Mouse (Mus musculus) brain, embryonic 14.5 days (tissue): Measurements from ENCODE around the gene Btn2a2. TPM values are rescaled to one million over a fixed set of nuclear protein-coding genes. Genes with fewer than 3 reads are reported as not detected.

Source experiments
- DNase-seq: peaks from one replicate; pipeline ENCODE4 v3.0.0-alpha.2; 2011; ENCODE audit warnings: low read depth
- CTCF ChIP-seq: fragments of 200-500 bp; IDR thresholded peaks from 2 replicates; pipeline ENCODE4 v1.5.1; 2012; ENCODE audit warnings: inconsistent platforms, mild to moderate bottlenecking, moderate library complexity, borderline replicate concordance; ENCODE audit not compliant: insufficient read depth, insufficient read length; ENCODE audit errors: extremely low read depth
- POLR2A ChIP-seq: fragments of 200-500 bp; IDR thresholded peaks from 2 replicates; pipeline ENCODE4 v1.6.1; 2012; ENCODE audit warnings: mild to moderate bottlenecking, inconsistent platforms, borderline replicate concordance; ENCODE audit not compliant: poor library complexity, insufficient read depth, insufficient read length, severe bottlenecking; ENCODE audit errors: extremely low read depth
- polyA plus RNA-seq: library from polyadenylated mRNA; depleted of rRNA; stranded (reverse); fragments of >200 nt; gene quantifications from 2 replicates; pipeline ENCODE4 v1.2.3, GENCODE M21; 2012; rRNA removed

Btn2a2 gene
- polyA plus RNA-seq, 1 experiment = 0.11 TPM

DNA sequence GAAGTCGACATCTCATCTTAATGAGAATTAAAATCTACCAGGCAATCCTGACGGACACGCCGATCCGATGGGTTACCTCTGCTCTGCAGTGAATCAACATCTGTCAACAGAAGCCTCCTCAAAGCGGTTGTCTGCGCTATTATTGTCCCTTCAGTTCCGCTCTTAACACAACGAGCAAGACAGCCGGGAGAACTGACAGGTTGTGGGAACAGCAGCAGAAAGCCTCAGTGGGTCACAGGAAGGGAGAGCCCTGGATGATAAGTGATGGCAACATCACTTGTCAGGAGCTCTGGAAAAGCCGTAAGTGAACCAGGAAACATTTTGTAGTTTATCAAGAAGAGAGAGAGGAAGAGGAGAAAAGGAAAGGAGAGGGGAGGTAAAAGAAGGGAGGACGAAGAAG is 53.0 kb downstream of the Btn2a2 start:
- TF ChIP-seq CTCF (no peak), POLR2A (no peak)
- DNase-seq = peak; percentile 34

DNA sequence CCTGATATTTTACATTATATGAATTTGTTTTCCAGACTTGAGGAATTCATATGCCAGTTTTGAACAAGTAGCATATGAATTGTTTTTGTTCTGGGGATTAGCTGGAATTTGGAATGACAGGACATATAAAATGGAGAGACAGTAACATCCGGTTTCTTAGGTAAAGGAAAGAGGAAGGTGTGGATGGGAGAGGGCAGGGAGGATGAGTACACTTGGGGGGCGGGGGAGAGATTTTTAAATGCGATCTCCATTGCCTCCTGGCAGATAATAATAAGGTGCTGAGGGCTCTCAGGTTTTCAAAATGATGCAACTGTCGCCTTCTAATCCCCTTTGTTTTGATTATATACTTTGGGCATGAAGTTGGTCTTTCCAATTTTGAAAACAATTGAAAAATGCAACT is 53.4 kb downstream of the Btn2a2 start:
- TF ChIP-seq CTCF (no peak), POLR2A (no peak)
- no peak for DNase-seq

GRCm38 (mm10) chr13:23434426-23434825 is 54.2 kb downstream of the Btn2a2 start:
- no peak for DNase-seq
- TF ChIP-seq CTCF (no peak), POLR2A (no peak)

GRCm38 (mm10) chr13:23433801-23434200 is 54.9 kb downstream of the Btn2a2 start:
- TF ChIP-seq POLR2A = no peak
- TF ChIP-seq CTCF = no peak

GRCm38 (mm10) chr13:23433206-23433605 is 55.5 kb downstream of the Btn2a2 start:
- DNase-seq = no peak
- no peak for TF ChIP-seq POLR2A
- no peak for TF ChIP-seq CTCF

More at GRCm38 (mm10) chr13:23433801-23434200, 54.9 kb downstream of the Btn2a2 start:
- no peak for DNase-seq

DNA sequence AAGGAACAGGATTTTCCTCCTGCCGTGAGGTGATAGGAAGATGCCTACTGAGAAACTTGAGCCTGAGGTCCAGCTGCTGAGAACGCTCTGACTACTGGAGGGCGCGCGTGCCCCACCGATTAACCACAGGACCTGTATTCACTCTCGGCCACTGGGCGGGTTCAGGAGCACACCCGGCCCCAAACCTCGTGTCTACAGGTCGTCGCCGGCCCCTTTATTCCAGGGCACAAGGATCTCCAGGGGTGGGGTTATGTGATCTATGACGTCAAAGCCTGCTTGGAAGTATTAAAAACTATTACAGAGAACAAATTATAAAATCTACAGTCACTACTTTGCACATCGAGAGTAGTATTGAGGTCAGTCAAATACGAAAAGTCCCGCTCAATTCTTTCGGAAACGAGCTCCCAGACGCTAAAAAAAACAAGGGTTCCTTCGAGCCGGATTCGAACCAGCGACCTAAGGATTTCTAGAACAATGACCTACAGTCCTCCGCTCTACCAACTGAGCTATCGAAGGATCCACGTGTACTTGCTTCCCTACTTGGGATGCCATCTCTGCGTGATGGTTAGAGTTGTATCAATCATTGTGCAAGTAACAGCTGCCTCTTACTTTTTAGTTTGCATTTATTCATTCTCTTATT is 56.0 kb downstream of the Btn2a2 start:
- DNase-seq = peak; percentile 97
- TF ChIP-seq CTCF = peak; percentile 70
- TF ChIP-seq POLR2A = no peak

GRCm38 (mm10) chr13:23431351-23431771 is 57.3 kb downstream of the Btn2a2 start:
- TF ChIP-seq CTCF (no peak), POLR2A (no peak)
- peak; percentile 94 for DNase-seq

GRCm38 (mm10) chr13:23430734-23431133 is 57.9 kb downstream of the Btn2a2 start:
- TF ChIP-seq POLR2A (peak; percentile 41; the same call in 1 of the 2 replicates), CTCF (peak; percentile 47; the same call in 1 of the 2 replicates)
- DNase-seq = peak; percentile 93

DNA sequence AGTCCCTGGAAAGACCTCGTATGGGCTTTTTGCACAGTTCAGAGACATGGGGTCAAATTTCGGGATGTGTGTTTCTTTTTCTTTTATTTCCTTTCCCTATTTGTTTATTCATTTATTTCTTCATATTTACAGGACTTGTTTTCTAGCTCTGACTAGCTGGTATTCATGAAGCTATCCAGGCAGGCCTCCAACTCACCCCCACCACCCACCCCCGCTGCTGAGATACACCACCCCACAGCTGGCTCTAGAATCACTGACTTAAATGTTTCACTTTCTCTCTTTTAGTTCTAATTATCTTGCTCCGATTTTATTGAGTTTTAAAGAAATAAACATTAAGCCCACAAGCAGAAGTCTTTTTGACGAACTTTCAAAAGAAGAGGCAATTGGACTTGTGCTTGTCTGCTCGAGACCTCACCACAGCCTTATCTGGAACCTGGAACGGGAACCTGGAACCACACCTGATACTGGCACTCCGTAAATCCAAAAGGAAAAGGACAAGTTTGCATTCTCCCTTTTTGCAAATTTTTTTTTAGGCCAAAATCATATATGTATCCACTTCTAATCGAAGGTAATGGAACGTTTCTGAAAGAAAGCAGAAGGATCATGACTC is 58.8 kb downstream of the Btn2a2 start:
- TF ChIP-seq POLR2A (no peak), CTCF (no peak)
- DNase-seq = peak; percentile 37

DNA sequence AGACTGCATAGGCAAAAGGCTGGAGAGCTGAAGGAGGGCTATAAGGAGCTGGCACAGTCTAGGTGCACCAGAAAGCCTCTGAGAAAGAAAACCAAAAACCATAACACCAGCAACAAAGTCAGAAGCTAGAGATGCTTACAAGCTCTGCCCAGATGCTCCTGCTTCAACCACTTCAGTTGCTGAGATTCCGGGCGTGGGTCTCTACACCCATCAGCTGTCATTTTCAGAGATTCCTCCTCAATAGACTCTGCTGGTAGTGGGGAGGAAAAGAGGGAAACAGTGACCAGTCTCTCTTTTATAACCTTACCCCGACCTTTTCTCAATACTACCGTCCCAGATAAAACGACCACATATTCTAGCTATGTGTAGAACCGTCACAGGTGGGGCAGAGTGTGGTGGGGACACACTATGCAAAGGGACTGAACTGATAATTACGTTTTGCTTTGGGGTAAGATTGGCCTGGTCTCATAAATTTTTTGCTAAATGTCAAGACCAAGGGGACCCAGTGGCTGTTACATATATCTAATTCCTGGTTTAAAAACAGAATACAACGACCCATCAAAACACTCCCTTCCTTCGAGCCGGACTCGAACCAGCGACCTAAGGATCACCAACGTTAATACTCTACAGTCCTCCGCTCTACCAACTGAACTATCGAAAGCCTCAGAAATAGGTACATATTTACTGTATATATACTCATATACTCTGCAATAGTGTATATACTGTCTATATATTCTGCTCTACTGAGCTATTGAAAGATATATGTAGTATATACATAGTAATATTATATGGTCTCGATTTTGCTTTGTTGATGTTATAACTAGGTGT is 60.3 kb downstream of the Btn2a2 start:
- TF ChIP-seq POLR2A = no peak
- TF ChIP-seq CTCF = no peak

More for the DNA sequence above, 60.3 kb downstream of the Btn2a2 start:
- DNase-seq = no peak

Other genes starting within 250 kb of the Btn2a2 start
- gene Vmn1r223, start 241.7 kb downstream of the Btn2a2 start, polyA plus RNA-seq = not detected in 2 replicates
- gene Zfp322a, start 119.6 kb downstream of the Btn2a2 start, polyA plus RNA-seq = 21.2 and 22.4 TPM in 2 replicates
- 7.2 and 8.3 TPM in 2 replicates for gene Abt1, start 65.0 kb downstream of the Btn2a2 start, polyA plus RNA-seq
- 0.05 and 0.12 TPM in 2 replicates for gene Btn1a1, start 23.0 kb downstream of the Btn2a2 start, polyA plus RNA-seq
- gene Hist1h4h, start 42.2 kb upstream of the Btn2a2 start, polyA plus RNA-seq = 23.3 and 31.7 TPM in 2 replicates
- 474 and 536 TPM in 2 replicates for gene Hist1h2af, start 45.0 kb upstream of the Btn2a2 start, polyA plus RNA-seq
- 25.5 and 42.1 TPM in 2 replicates for gene Hist1h3g, start 46.6 kb upstream of the Btn2a2 start, polyA plus RNA-seq
- gene Hist1h2bh, start 54.5 kb upstream of the Btn2a2 start, polyA plus RNA-seq = 4.4 and 4.7 TPM in 2 replicates
- gene Hist1h3f, start 55.2 kb upstream of the Btn2a2 start, polyA plus RNA-seq = 4.5 and 5.5 TPM in 2 replicates
- gene Hist1h4f, start 62.8 kb upstream of the Btn2a2 start, polyA plus RNA-seq = 17.2 and 25.6 TPM in 2 replicates
- 0.39 and 0.51 TPM in 2 replicates for gene Hist1h1d, start 64.4 kb upstream of the Btn2a2 start, polyA plus RNA-seq
- gene Hist1h3e, start 73.5 kb upstream of the Btn2a2 start, polyA plus RNA-seq = 34.2 and 40.6 TPM in 2 replicates
- 17.9 and 18.0 TPM in 2 replicates for gene Hist1h2ae, start 82.4 kb upstream of the Btn2a2 start, polyA plus RNA-seq
- gene Hist1h2bg, start 82.5 kb upstream of the Btn2a2 start, polyA plus RNA-seq = 44.4 and 68.0 TPM in 2 replicates
- gene Hist1h2bf, start 85.3 kb upstream of the Btn2a2 start, polyA plus RNA-seq = 15.0 and 21.6 TPM in 2 replicates
- 7.2 and 13.6 TPM in 2 replicates for gene Hist1h2ad, start 85.5 kb upstream of the Btn2a2 start, polyA plus RNA-seq
- 21.8 and 24.7 TPM in 2 replicates for gene Hist1h3d, start 86.9 kb upstream of the Btn2a2 start, polyA plus RNA-seq
- gene Hist1h4d, start 92.7 kb upstream of the Btn2a2 start, polyA plus RNA-seq = 6.5 and 18.7 TPM in 2 replicates
- gene Hist1h2be, start 132.3 kb upstream of the Btn2a2 start, polyA plus RNA-seq = 3.5 TPM in 2 replicates
- 5.8 and 7.8 TPM in 2 replicates for gene Hist1h1e, start 133.7 kb upstream of the Btn2a2 start, polyA plus RNA-seq
- 1.7 and 1.8 TPM in 2 replicates for gene Hist1h2ac, start 195.1 kb upstream of the Btn2a2 start, polyA plus RNA-seq
- 32.0 and 48.5 TPM in 2 replicates for gene Hist1h2bc, start 195.3 kb upstream of the Btn2a2 start, polyA plus RNA-seq
- gene Hist1h1t, start 207.0 kb upstream of the Btn2a2 start, polyA plus RNA-seq = 0.08 TPM in 1 of 2 replicates, not detected in the other
- 4.6 and 11.6 TPM in 2 replicates for gene Hist1h4c, start 209.6 kb upstream of the Btn2a2 start, polyA plus RNA-seq
- gene Hfe, start 222.0 kb upstream of the Btn2a2 start, polyA plus RNA-seq = 1.7 and 2.3 TPM in 2 replicates
- gene Hist1h1c, start 250.0 kb upstream of the Btn2a2 start, polyA plus RNA-seq = 12.1 and 16.0 TPM in 2 replicates